Mouse (Mus musculus): ENCODE measurements around the gene Rpp30. TPM values are rescaled to one million over a fixed set of nuclear protein-coding genes. Genes with fewer than 3 reads are reported as not detected.

Gene Rpp30
- polyA plus RNA-seq, 1 experiment from 2014 or later, result 123 TPM

GRCm38 (mm10) chr19:36131990-36132389, 48.5 kb downstream of the Rpp30 start:
- no peaks in the 10 kb centered on the region for H3K27me3 ChIP-seq (ENCODE audit: poor library complexity, severe bottlenecking)
- 84% methylated on average over 6 of the region's 6 CpGs for WGBS

DNA sequence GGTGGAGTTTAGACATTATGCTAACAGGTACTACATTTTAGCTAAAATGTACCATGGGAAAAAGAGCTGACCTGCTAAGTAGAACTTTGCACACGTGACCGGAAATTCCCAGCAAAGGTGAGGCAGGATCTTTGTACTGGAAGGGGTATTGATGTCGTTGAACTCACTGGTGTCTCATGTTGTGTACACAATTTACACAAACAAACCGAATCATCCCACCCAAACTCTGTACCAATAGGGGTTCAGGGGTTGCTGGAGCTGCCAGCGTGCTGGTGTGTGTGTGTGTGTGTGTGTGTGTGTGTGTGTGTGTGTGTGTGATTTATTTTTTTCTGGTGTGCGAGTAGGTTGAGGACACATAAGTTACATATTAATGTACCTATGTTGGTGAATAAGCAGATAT, 49.5 kb downstream of the Rpp30 start:
- H3K9me3 ChIP-seq, result no peaks in the 10 kb centered on the region
- peaks cover 7% of the 10 kb centered on the region; the same call in 1 of the 2 replicates for H3K4me1 ChIP-seq
- H3K4me3 ChIP-seq, result no peak overlapping the region
- no peak for DNase-seq (ENCODE audit: extremely low spot score, low spot score)
- H3K27me3 ChIP-seq (ENCODE audit: poor library complexity, severe bottlenecking), result no peaks in the 10 kb centered on the region
- H3K36me3 ChIP-seq (replicated peaks), result no peaks in the 10 kb centered on the region
- 92% methylated on average over 6 of the region's 6 CpGs for WGBS
- no peak overlapping the region for H3K27ac ChIP-seq

More at GRCm38 (mm10) chr19:36131990-36132389, 48.5 kb downstream of the Rpp30 start:
- Histone ChIP-seq H3K36me3 (replicated peaks) (no peaks in the 10 kb centered on the region), H3K9me3 (no peaks in the 10 kb centered on the region), H3K27ac (no peak overlapping the region), H3K4me1 (peaks cover 7% of the 10 kb centered on the region; the same call in 1 of the 2 replicates), H3K4me3 (no peak overlapping the region)
- DNase-seq (ENCODE audit: extremely low spot score, low spot score), result no peak

GRCm38 (mm10) chr19:36133731-36134130, 50.2 kb downstream of the Rpp30 start:
- DNase-seq (ENCODE audit: extremely low spot score, low spot score), result no peak
- no peak overlapping the region for H3K27ac ChIP-seq
- H3K9me3 ChIP-seq, result no peaks in the 10 kb centered on the region
- WGBS, result 74% methylated on average over 5 of the region's 5 CpGs
- peaks cover 7% of the 10 kb centered on the region; the same call in 1 of the 2 replicates for H3K4me1 ChIP-seq
- H3K4me3 ChIP-seq, result no peak overlapping the region
- H3K36me3 ChIP-seq (replicated peaks), result no peaks in the 10 kb centered on the region
- no peaks in the 10 kb centered on the region for H3K27me3 ChIP-seq (ENCODE audit: poor library complexity, severe bottlenecking)

GRCm38 (mm10) chr19:36143571-36143970, 60.1 kb downstream of the Rpp30 start:
- no peak for DNase-seq (ENCODE audit: extremely low spot score, low spot score)
- H3K27ac ChIP-seq, result no peak overlapping the region
- peaks cover 12% of the 10 kb centered on the region; the same call in 1 of the 2 replicates for H3K9me3 ChIP-seq
- H3K4me1 ChIP-seq, result no peaks in the 10 kb centered on the region
- H3K36me3 ChIP-seq (replicated peaks), result no peaks in the 10 kb centered on the region
- no peaks in the 10 kb centered on the region for H3K27me3 ChIP-seq (ENCODE audit: poor library complexity, severe bottlenecking)
- 87% methylated on average over 2 of the region's 2 CpGs for whole genome bisulfite sequencing
- H3K4me3 ChIP-seq, result no peak overlapping the region

DNA sequence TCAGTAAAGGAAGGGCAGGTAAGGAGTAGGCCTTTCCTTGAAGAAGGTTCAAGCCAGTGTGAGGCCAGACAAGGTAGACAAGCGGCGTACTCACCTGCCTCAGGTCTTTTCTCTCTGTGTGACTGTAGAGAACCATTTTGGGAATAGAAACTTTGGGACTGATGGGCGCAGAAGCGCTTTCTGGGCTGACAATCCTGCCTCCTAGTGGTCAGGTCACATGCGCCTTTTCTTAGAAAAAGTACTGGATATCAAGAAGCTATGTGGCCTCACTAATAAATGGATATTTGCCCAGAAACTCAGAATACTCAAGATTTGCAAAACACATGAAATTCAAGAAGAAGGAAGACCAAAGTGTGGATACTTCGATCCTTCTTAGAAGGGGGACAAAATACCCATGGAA, 65.1 kb downstream of the Rpp30 start:
- H3K4me3 ChIP-seq, result no peak overlapping the region
- H3K36me3 ChIP-seq (replicated peaks), result no peaks in the 10 kb centered on the region
- no peaks in the 10 kb centered on the region for H3K27me3 ChIP-seq (ENCODE audit: poor library complexity, severe bottlenecking)
- H3K27ac ChIP-seq, result no peak overlapping the region
- H3K4me1 ChIP-seq, result no peaks in the 10 kb centered on the region
- peaks cover 12% of the 10 kb centered on the region; the same call in 1 of the 2 replicates for H3K9me3 ChIP-seq
- 76% methylated on average over 6 of the region's 6 CpGs for WGBS
- DNase-seq (ENCODE audit: extremely low spot score, low spot score), result no peak

GRCm38 (mm10) chr19:36150241-36151007, 66.9 kb downstream of the Rpp30 start:
- no peak overlapping the region for H3K4me3 ChIP-seq
- 82% methylated on average over 4 of the region's 4 CpGs for WGBS
- no peak overlapping the region for H3K27ac ChIP-seq
- H3K4me1 ChIP-seq, result no peaks in the 10 kb centered on the region
- H3K36me3 ChIP-seq (replicated peaks), result no peaks in the 10 kb centered on the region
- peaks cover under 1% of the 10 kb centered on the region; the same call in 1 of the 2 replicates for H3K9me3 ChIP-seq
- no peak for DNase-seq (ENCODE audit: extremely low spot score, low spot score)
- no peaks in the 10 kb centered on the region for H3K27me3 ChIP-seq (ENCODE audit: poor library complexity, severe bottlenecking)

Other genes with a start within 250 kb of the Rpp30 start
- 0.06 TPM in 1 of 2 replicates, not detected in the other for gene Htr7, start 26.2 kb upstream of the Rpp30 start, polyA plus RNA-seq (2016; fragmentation: Nextera tagmentation; extraction: Ambion mirVana)
- not detected in 2 replicates for gene Ankrd1, start 36.4 kb downstream of the Rpp30 start, polyA plus RNA-seq (2016; fragmentation: Nextera tagmentation; extraction: Ambion mirVana)